Mouse (Mus musculus) limb, embryonic 12.5 days (tissue): Measurements from ENCODE around the gene Pcnx4. TPM values are rescaled to one million over a fixed set of nuclear protein-coding genes. Genes with fewer than 3 reads are reported as not detected.
"Not testable (repeated sequence)": the region's sequence is repeated elsewhere in the genome, so short reads cannot be mapped to it uniquely, and the experiment has no call there.

Source experiments
- ATAC-seq: fragments of 200-750 bp; cut with Nextera tagmentation; 2 replicates; pipeline ENCODE4 v1.8.0; 2017; ENCODE audit warnings: low read depth, moderate TSS enrichment; ENCODE audit not compliant: insufficient number of reproducible peaks, insufficient read depth, low FRiP score, low TSS enrichment
- H3K27ac ChIP-seq: fragments of 300-500 bp; sonication (generic); 2 replicates; pipeline ENCODE4 v1.5.1; 2016; ENCODE audit warnings: mild to moderate bottlenecking, moderate library complexity
- H3K27me3 ChIP-seq: fragments of 300-500 bp; sonication (generic); 2 replicates; pipeline ENCODE4 v1.6.1; 2016; ENCODE audit warnings: mild to moderate bottlenecking, moderate library complexity
- H3K36me3 ChIP-seq: fragments of 300-500 bp; sonication (generic); 2 replicates; pipeline ENCODE4 v1.6.1; 2016; ENCODE audit warnings: mild to moderate bottlenecking, moderate library complexity
- H3K4me1 ChIP-seq: fragments of 300-500 bp; sonication (generic); replicated peaks from 2 replicates; pipeline ENCODE4 v1.6.1; 2016
- H3K4me2 ChIP-seq: fragments of 300-500 bp; sonication (generic); 2 replicates; pipeline ENCODE4 v1.6.1; 2016; ENCODE audit warnings: mild to moderate bottlenecking, moderate library complexity
- H3K4me3 ChIP-seq: fragments of 300-500 bp; sonication (generic); replicated peaks from 2 replicates; pipeline ENCODE4 v1.5.1; 2016; ENCODE audit warnings: mild to moderate bottlenecking
- H3K9ac ChIP-seq: fragments of 300-500 bp; sonication (generic); replicated peaks from 2 replicates; pipeline ENCODE4 v1.6.1; 2016; ENCODE audit warnings: mild to moderate bottlenecking, moderate library complexity
- H3K9me3 ChIP-seq: fragments of 300-500 bp; sonication (generic); 2 replicates; pipeline ENCODE4 v1.6.1; 2016; ENCODE audit warnings: mild to moderate bottlenecking, moderate library complexity
- WGBS: fragments of 180-500 bp; shearing (Covaris S2); methylation state at CpG from one replicate; pipeline ENCODE4 v1.1.7; 2016; 5-methylcytosine and 5-hydroxymethylcytosine counted together
- polyA plus RNA-seq: library from polyadenylated mRNA; unstranded; fragments of >200 nt; fragmentation: Nextera tagmentation; extraction: Ambion mirVana; gene quantifications from 2 replicates; pipeline ENCODE4 v1.2.1, GENCODE M21; 2016

Gene Pcnx4
- polyA plus RNA-seq, 1 experiment from 2014 or later: 15.1 TPM

- 88% methylated on average over 2 of the region's 2 CpGs for WGBS
- not testable (repeated sequence) for ATAC-seq
Measured at GRCm38 (mm10) chr12:72598731-72599130, 62.5 kb downstream of the Pcnx4 start.

GRCm38 (mm10) chr12:72612053-72612452 lies 75.9 kb downstream of the Pcnx4 start:
- H3K4me3 ChIP-seq: no peak overlapping the region
- ATAC-seq: no peak
- H3K9me3 ChIP-seq: peaks cover 4% of the 10 kb centered on the region; the same call in 1 of the 2 replicates
- H3K4me1 ChIP-seq: no peaks in the 10 kb centered on the region
- no peak overlapping the region for H3K9ac ChIP-seq
- H3K36me3 ChIP-seq: no peaks in the 10 kb centered on the region
- WGBS: 93% methylated on average over 3 of the region's 3 CpGs
- no peak overlapping the region for H3K4me2 ChIP-seq
- H3K27me3 ChIP-seq: no peaks in the 10 kb centered on the region
- H3K27ac ChIP-seq: no peak overlapping the region

More at GRCm38 (mm10) chr12:72598731-72599130, 62.5 kb downstream of the Pcnx4 start:
- not testable (repeated sequence) for H3K27me3 ChIP-seq, H3K36me3 ChIP-seq, H3K27ac ChIP-seq, H3K4me2 ChIP-seq, H3K4me1 ChIP-seq, H3K4me3 ChIP-seq, H3K9me3 ChIP-seq, H3K9ac ChIP-seq

- Histone ChIP-seq H3K27me3 (no peaks in the 10 kb centered on the region), H3K4me3 (no peak overlapping the region), H3K4me1 (no peaks in the 10 kb centered on the region), H3K9ac (no peak overlapping the region), H3K27ac (no peak overlapping the region), H3K36me3 (no peaks in the 10 kb centered on the region), H3K9me3 (no peaks in the 10 kb centered on the region), H3K4me2 (no peak overlapping the region)
- no peak for ATAC-seq
- WGBS: 92% methylated on average over 7 of the region's 7 CpGs
Measured at GRCm38 (mm10) chr12:72620856-72621255, 84.7 kb downstream of the Pcnx4 start.

- Histone ChIP-seq H3K36me3 (no peaks in the 10 kb centered on the region), H3K9me3 (no peaks in the 10 kb centered on the region), H3K27ac (no peak overlapping the region), H3K27me3 (no peaks in the 10 kb centered on the region), H3K4me3 (no peak overlapping the region), H3K9ac (no peak overlapping the region), H3K4me1 (no peaks in the 10 kb centered on the region), H3K4me2 (no peak overlapping the region)
- 77% methylated on average over 1 of the region's 1 CpGs for WGBS
- ATAC-seq: no peak
Measured at GRCm38 (mm10) chr12:72621441-72621840, 85.3 kb downstream of the Pcnx4 start.

- Histone ChIP-seq H3K36me3 (no peaks in the 10 kb centered on the region), H3K9ac (no peak overlapping the region), H3K4me3 (no peak overlapping the region), H3K4me2 (no peak overlapping the region), H3K9me3 (no peaks in the 10 kb centered on the region), H3K27me3 (no peaks in the 10 kb centered on the region), H3K4me1 (no peaks in the 10 kb centered on the region), H3K27ac (no peak overlapping the region)
- ATAC-seq: no peak
- WGBS: 83% methylated on average over 5 of the region's 5 CpGs
Measured at GRCm38 (mm10) chr12:72622853-72623496, 86.8 kb downstream of the Pcnx4 start.

- Histone ChIP-seq H3K4me1 (no peaks in the 10 kb centered on the region), H3K36me3 (no peaks in the 10 kb centered on the region), H3K27ac (no peak overlapping the region), H3K4me3 (no peak overlapping the region), H3K27me3 (no peaks in the 10 kb centered on the region), H3K9ac (no peak overlapping the region), H3K9me3 (no peaks in the 10 kb centered on the region), H3K4me2 (no peak overlapping the region)
- ATAC-seq: no peak
- WGBS: 94% methylated on average over 7 of the region's 7 CpGs
Measured at GRCm38 (mm10) chr12:72628751-72629150, 92.6 kb downstream of the Pcnx4 start.

Other genes starting within 250 kb of the Pcnx4 start
- 7.0 and 12.8 TPM in 2 replicates for gene Rtn1, start 127.3 kb upstream of the Pcnx4 start, polyA plus RNA-seq
- gene Lrrc9, start 94.5 kb upstream of the Pcnx4 start, polyA plus RNA-seq: 0.93 and 1.2 TPM in 2 replicates
- gene Gm4756, start 113.3 kb downstream of the Pcnx4 start, polyA plus RNA-seq: not detected in 2 replicates
- 6.6 and 7.5 TPM in 2 replicates for gene Dhrs7, start 128.5 kb downstream of the Pcnx4 start, polyA plus RNA-seq
- 66.8 and 68.0 TPM in 2 replicates for gene Ppm1a, start 221.1 kb downstream of the Pcnx4 start, polyA plus RNA-seq